Mouse (Mus musculus) left cerebral cortex, adult 18-20 months (tissue): ENCODE data around the gene Mthfsd. TPM values are rescaled to one million over a fixed set of nuclear protein-coding genes. Genes with fewer than 3 reads are reported as not detected.

Experiments used
- DNase-seq, 2 experiments: peaks; one replicate each; pipeline ENCODE4 v3.0.0; 2021 to 2022; ENCODE audit warnings: low spot score in 2 of 2, mixed read lengths in 1 of 2
- total RNA-seq, 2 experiments: library from RNA; stranded (reverse); gene quantifications; 2 replicates each; pipeline ENCODE4 v1.2.3; 2021

Gene Mthfsd
- total RNA-seq, 2 experiments from 2014 or later: 37.1 to 43.3 TPM

DNA sequence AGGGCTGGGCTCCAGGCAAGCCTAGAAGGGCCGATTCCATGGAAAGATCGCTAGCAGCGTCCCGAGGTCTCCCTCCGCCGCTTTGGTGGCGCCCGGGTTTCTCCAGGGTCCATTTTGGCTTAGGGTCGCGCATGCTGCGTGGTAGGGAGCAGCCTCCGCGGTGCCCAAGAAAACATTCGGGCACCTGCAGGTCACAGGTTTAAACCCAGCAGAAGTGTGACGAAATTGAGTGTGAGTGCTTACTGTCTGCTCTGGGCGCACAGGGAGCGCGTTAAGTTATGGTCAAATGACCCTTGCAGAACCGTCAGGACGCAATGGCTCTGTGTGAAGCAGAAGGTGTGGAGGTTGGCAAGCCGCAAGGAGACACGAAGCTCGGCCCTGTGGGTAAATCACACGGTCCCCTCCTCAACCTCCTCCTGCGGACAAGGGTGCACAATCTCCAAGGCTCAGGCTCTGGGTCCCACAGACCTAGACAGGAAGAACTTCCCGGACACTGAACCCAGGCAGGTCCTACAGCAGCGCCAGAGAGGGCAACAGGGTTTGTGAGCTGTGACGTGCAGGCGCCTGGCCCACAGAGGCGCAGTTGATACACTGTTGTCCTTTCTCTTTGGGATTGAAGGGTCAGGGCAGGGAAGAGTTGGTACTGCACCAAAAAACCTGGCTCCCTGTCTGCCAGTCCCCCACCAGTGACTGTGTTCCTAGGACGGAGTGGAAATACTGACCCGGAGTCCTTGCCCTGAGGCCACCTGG lies 18.4 kb downstream of the Mthfsd start:
- no peak for DNase-seq

DNA sequence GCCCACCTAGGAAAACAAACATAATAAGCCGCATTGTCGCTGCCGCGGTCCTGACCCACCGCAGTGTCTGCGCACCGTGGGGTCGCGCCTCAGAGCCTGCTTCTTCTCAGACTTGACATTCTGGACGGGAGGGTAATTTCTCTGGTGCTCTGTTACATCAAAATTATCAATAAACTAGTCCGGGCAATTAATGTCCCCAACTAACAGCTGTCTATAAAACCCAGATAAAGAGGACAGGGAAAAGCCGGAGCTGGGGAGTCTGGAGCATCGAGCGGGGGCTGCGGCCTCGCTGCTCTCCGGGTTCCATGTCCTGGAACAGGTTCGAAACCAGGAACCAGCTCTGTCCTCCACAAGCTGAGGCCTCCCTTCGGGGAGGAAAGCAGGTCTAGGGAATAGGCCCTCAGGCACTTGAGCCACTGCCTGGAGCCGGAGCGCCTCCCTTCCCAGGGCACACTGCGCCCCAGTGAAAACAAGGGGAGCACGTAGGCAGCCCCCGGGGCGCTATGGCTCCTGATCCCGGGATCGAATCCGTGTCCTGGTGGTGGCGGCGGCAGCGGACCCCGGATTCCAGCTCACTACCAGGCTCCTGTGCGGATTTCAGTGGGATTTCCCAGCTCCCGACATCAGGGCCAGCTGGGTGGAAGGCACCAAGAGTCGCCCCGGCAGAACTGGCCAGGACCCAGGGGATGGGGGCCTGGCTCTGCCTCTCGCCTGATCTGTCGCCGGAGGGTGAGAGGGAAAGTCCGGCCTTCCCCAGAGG lies 19.1 kb downstream of the Mthfsd start:
- DNase-seq: no peak

DNA sequence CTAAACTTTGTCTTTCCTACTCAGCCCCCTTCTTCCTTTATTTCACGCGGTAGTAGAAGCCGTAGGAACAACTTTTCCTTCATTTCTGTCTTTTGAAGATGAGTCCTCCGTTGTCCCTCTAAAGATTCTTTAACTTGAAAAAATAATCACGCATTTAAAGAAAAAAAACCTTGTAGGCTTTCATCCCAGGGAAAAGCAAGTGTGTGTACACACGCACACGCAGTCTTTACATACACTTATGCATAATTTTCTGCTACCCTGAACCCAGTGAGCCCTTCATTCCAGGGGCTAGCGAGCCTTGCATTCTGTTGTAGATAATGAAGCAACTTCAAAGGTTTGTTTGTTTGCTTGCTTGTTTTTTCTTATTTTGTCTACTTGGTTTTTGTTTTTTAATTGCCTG lies 19.9 kb downstream of the Mthfsd start:
- no peak for DNase-seq

DNA sequence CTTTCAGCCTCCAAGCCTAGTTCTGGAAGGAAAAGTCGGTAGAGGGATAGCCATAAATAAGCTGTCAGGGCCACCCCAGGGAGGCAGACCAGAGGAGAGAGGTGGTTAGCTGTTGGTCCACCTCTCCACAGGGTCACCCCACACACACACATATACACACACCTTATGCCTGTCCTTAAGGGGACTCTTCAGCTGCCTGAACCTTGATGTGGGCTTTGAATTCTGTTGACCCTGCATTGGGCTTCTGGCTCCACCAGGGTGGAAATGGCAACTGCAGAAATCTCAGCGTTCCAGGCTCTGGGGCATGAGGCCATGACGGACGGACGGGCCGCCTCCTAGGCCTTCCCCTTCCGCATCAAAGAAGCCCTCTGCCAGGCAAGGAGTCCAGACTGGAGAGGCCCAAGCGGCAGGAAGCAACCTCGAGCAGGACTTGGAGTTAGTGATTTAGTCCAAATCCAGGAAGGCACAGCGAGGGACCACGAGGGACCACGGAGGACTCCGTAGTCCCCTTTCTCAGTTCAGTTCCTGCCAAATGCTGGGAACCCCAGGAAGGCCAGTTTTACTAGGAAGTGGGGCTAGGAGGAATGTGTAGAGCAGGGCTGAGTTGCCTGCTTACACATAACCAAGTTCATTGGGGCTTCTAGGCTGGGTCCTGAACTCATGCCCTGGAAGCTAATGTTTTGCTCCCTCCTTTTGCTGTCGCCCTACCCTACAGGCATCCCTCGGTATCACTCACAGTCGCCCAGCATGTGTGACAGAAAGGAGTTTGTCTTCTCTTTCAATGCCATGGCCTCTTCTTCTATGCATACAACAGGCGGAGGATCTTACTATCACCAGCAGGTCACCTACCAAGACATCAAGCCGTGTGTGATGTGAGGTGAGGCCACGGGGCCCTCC lies 21.9 kb downstream of the Mthfsd start:
- DNase-seq: no peak

DNA sequence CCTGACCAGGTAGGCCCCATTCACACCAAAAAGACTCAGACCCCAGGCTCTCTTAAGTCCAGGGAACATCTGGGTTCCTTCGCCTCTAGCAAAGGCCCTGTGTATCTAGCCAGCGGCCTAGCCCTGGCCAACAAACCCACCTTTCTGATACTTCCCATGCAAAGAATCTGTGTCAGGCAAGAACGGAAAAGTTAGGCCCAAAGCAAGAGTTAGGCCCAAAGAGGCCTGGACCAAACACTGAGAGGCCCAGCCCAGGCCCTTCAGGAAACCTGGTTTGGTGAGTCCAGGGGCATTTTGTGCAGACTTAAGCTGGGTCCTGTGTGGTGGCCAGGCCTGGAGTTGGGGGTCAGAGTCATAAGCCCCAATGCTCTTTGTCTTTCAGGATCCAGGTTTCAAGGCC lies 22.6 kb downstream of the Mthfsd start:
- no peak for DNase-seq

DNA sequence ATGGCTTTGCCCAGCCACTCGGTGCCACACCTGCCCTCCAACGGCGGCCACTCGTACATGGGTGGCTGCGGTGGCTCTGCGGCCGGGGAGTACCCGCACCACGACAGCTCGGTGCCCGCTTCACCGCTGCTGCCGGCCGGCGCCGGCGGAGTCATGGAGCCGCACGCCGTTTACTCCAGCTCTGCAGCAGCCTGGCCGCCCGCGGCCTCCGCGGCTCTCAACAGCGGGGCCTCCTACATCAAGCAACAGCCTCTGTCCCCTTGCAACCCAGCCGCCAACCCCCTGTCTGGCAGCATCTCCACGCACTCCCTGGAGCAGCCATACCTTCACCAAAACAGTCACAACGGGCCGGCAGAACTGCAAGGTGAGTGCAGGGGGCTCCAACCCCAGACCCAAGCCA lies 23.2 kb downstream of the Mthfsd start:
- no peak for DNase-seq

DNA sequence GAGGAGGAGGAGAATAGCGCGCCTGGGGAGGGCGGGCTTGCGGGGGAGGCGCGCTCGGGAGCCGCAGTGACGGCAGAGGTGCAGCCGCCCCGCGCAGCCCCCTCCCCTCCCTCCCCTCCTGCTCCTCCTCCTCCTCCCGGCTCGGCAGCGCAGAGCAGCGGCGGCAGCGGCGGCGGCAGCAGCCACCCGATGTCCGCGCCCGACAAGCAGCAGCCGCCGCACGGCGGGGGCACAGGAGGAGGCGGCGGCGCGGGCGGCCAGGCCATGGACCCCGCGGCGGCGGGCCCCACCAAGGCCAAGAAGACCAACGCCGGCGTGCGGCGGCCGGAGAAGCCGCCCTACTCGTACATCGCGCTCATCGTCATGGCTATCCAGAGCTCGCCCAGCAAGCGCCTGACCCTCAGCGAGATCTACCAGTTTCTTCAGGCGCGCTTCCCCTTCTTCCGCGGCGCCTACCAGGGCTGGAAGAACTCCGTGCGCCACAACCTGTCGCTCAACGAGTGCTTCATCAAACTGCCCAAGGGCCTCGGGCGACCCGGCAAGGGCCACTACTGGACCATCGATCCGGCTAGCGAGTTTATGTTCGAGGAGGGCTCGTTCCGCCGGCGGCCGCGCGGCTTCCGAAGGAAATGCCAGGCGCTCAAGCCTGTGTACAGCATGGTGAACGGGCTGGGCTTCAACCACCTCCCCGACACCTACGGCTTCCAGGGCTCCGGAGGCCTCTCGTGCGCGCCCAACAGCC lies 23.8 kb downstream of the Mthfsd start, which contains the start of gene Foxf1:
Foxf1 (plus strand) TSS at position 177 of the 742 bp plus-strand sequence.
- no peak for DNase-seq

DNA sequence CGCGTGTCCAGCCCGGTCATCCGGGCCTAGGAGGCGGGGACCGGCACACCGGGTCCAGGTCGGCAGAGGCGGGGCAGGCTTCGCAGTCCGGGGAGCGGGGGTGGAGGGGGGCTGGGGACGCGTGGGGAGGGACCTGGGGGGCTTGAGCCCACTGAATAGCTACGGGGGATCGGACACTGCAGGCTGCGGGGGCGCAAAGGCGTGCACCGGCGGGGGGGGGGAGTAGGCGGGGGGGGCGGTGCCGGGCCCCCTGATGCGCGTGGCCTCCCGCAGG lies 24.3 kb downstream of the Mthfsd start:
- no peak for DNase-seq

DNA sequence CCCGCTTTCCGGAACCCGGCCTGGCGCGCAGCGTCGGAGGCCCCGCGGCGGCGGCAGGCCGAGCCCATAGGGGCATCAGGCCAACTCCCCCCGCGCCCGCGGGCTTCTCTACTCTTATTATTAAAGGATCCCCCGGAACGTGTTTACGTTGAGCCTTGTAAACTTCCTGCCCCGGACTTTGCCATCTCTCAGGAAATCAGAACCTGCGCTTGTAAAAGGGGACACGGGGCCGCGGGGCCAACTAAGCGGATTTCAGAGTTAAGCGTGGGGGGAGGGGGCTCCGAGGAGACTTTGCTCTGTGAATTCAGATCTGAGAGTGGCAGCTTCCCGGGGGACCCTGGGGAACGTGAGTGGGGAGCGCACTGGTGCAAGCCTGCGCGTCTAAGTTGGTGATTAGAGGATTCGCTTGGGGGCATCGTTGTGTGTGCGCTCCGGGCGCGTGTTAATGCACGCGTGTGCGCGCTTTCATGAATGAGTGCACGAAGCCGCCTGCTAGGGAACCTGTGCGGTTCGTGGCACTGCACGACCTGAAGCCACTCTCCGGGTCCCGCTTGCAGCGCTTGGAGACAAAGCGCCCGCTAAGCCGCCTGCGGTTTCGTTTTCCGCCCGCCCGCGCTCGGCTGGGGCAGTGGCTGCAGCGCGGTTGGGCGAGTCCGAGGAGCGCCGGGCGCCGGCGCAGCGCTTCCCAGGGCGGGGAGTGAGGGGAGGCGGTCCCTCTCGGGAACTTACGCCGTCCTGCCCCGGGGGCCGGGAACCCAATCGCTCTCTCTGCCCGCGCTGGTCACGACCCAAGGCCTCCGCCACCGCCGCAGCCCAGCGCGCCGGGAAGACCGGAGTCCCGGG lies 24.9 kb downstream of the Mthfsd start:
- peak; percentile 25 to 31 for DNase-seq

DNA sequence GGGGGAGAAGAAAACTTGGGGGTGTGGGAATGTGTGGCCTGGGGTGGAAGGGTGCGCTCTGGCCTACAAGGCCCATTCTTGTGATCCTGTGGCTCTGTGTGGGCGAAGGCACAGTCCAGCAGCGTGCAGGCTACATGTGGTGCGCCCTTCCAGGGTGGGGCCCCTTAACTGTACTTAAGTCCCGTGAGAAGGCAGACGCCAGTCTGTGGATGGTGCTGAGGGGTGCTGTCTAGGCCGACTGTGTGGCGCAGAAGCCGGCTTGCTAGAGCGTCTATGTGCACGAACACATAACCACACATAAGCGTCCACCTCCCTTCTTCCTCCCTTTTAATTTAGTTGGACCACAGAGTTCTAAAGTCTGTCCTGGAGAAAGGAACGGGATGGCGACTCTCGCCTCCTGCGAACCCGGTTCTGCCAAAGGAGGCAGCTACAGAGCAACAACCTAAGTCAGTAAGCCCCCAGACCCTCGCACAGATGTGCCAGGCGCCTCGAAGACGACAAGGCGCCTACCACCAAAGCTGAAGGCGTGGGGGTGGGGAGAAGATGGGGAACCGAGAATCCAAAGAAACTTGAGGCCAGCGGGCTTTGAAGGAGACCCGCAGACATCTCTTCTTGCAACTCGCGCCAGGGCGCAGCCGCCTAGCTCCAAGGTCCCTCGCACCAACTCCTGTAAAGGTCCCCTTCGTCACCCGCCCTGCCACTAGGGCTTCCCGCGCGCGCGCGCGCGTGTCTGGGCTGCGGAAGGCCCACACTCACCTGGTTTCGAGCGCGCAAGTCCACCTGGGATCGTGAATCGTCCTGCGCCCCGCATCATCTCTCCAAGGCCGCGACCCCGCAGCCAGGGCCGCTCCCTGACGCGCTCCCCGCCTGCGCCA lies 25.7 kb downstream of the Mthfsd start:
- DNase-seq: no peak

DNA sequence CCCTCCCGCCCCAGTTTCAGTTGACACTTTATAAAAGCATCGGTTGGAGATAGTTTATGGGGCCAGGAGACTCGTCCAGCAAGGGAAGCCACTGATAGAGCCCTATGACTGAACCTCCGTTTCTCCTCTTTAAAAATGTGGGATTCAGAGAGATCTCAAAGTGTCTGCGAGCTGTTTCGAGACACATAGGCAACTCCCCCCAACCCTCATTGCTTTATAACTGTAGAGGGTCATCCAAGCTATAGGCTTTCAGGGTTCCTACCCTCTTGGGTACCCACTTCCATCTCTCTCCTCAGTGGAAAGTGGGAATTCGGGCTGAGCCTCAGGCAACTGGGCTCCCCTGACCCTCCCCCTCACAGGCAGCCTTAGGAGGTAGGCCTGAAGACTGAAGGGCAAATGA lies 26.8 kb downstream of the Mthfsd start:
- no peak for DNase-seq

DNA sequence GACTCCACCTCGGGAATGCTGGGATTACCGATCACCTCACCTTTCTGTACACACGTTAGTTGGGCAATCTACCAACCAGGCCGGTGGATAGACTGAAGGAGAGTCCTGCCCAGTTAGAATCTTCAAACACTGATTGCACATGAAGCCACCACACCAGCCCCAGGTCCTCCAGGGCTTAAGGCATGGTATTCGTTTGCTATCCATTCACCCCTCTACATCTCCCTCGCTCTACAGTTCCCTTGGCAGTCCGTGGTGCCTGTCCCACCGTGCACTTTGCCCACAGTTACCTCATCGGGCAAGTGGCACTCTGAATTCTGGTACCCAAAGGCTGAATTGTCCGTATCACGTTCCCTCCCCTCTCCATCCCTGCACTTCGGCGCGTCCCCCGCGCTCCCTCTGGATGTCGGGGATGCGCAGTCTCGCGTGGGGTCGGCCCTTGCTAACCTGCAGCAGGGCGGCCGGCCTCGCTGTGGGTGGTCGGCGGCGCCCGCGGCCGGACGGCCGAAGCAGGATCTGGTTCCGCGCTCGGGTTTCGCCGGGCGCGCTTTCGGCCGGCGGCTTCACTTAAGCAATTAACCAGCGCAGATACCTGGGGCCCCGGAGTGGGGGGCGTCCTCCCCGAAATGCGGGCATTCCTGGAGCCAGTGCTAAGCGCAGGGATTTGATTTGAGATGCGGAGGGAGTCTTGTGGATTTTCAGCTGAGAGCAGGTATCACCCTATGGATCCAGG lies 27.7 kb downstream of the Mthfsd start:
- DNase-seq: no peak

DNA sequence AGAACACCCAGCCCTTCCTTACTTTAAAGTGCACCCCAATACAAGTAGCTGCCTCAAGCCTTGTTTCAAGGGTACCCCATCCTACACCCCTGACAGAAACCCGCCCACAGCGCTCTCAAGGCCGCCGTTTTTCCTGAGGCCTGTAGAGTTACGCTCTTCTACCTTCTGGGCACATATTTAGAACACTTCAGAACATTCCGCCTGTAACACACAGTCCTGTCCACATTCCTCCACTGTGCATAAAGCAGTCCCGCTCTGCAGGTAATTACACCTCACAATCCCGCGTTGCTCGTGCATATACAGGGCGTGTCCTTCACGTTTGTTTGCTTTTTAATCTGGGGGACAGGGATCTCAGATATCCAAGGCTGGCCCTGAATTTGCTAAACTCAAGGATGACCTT lies 28.2 kb downstream of the Mthfsd start:
- DNase-seq: no peak

DNA sequence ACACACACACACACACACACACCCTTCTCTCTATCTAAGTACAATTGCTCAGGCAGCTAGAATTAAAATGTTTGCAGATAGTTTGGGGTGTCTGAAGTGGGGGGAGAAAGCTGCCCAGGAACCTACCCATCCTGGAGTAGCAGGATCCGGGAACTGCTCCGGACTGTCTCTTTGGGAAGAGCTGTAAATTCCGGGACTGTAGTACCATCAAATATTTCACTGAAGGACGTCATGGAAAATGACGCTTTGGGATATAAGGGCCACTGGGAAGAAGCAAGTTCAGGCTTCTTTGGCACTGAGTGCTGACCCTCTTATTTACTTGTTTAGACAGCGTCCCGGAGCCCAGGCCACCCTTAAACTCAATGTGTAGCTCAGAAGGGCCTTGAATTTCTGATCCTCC lies 29.0 kb downstream of the Mthfsd start:
- no peak for DNase-seq

DNA sequence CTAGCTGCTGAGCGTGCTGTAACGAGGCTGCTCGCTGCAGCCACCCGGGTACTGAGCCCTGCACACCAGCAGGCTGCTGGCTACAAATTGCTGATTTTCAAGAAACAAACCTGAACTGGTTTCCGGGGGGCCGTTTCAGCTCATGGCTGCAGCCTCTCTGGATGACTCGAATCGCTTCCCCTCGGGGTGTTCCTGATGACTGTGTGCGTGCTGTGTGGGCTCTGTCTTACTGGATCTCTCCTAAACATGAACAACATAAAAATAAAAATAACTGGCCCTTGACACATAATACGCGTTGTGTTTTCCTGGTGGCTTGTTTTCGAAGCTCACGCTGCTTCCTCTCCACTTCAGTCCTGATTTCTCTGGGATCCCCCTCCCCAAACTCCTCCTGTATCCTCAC lies 29.5 kb downstream of the Mthfsd start:
- DNase-seq: no peak

DNA sequence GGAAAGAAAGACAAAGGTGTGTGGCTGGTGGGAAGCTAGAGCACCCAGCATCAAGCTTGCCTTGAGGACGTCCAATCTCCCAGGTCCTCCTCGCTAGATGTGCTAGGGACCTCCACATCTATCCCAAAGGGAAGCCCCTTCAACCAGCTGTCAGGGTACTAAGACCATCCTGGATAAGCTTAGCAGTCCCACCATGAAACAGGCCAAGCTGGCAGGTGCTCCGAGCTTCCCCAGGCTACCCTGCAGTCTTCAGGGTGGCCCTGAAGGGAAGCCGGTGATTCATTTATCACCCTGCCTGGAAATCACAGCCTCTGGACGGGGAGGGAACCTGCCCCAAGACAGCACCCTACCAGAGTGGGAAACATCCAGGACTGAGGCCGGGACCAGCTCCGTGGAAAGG lies 31.6 kb downstream of the Mthfsd start:
- no peak for DNase-seq

DNA sequence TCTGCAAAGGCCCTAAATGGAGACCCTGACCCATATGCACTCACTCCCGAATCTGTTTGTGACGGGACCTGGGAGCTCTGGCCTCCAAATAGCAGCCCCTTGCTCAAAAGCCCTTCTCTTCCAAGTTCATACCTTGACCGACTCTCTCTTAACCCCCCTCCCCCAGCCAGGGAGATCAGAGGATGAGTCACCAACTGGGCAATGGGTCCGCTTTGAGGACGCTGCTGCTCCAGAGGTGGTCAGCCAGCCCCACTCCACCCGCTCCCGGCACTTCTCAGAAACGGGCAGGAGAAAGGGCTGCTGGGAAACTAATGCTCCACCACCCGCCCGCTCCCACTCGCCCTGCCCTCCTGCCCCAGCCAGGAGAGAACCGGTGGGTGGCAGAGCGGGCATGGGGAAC lies 32.3 kb downstream of the Mthfsd start:
- no peak for DNase-seq

DNA sequence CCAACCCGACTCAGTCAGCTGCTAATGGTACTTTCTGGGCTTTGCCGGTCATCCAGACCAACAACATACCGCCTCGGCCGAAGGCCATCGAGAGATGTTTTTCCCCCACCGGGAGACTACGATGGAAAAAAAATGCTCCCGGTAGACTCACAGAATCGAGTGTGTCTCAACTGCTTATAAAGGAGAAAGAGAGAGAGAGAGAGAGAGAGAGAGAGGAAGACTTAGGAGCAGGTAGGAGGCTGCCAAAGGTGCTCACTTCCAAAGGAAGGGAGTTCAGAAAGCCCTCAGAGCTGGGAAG lies 33.4 kb downstream of the Mthfsd start:
- no peak for DNase-seq
